Mouse (Mus musculus) embryonic fibroblast, embryonic 13.5 days (primary cell): Measurements from ENCODE around the gene Tmem246.

Source experiments
- CTCF ChIP-seq: IDR thresholded peaks from 2 replicates; pipeline ENCODE4 v1.5.1; 2011; ENCODE audit warnings: mild to moderate bottlenecking, control low read depth, low read length, moderate library complexity, borderline replicate concordance; ENCODE audit not compliant: insufficient read depth
- POLR2A ChIP-seq: IDR thresholded peaks from 2 replicates; pipeline ENCODE4 v1.6.1; 2011; ENCODE audit warnings: low read depth, mild to moderate bottlenecking, control low read depth, low read length, moderate library complexity

DNA sequence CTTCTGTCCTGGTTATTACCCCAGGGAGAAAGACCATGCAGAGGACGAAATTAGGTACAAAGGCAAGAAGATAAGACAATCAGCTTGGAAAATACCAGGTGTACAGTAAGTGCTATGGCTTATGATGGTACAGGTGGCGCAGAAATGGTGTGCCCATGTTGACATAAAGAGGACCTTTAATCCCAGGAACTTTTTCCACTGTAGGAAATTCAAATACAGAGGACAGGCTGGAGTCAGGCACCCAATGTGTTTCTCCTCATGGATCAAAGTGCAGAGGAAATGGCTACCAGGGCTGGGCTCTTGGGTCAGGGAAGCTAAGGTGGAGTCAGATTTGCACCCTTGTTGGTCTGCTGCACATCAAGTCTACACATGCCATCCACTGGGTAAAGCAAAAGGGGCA is 7.5 kb downstream of the Tmem246 start:
- TF ChIP-seq POLR2A = no peak
- no peak for TF ChIP-seq CTCF
